Mouse (Mus musculus) CH12.LX (cell line): ENCODE measurements around the gene Tdrd3. TPM values are rescaled to one million over a fixed set of nuclear protein-coding genes. Genes with fewer than 3 reads are reported as not detected.

Experiments
- DNase-seq: peaks from one replicate; pipeline ENCODE4 v3.0.0-alpha.2; 2013; ENCODE audit errors: extremely low read depth
- H3K27ac ChIP-seq: 2 replicates; pipeline ENCODE4 v1.5.1; 2012; ENCODE audit warnings: low read depth, mild to moderate bottlenecking, control low read depth, moderate library complexity; ENCODE audit not compliant: insufficient read depth
- H3K27me3 ChIP-seq: replicated peaks from 2 replicates; pipeline ENCODE3; 2012; ENCODE audit warnings: inconsistent platforms
- H3K36me3 ChIP-seq, 2 experiments: replicated peaks in 1 of 2; 2 replicates each; pipeline versions ENCODE3 to v1.6.1; 2012; ENCODE audit warnings: inconsistent platforms in 1 of 2, low read length in 1 of 2, mild to moderate bottlenecking in 1 of 2, mixed read lengths in 1 of 2, moderate library complexity in 1 of 2; ENCODE audit not compliant: control insufficient read depth in 1 of 2, insufficient read depth in 1 of 2
- H3K4me1 ChIP-seq, 2 experiments: 2 replicates each; pipeline ENCODE4 v1.6.1; 2012; ENCODE audit warnings: inconsistent platforms in 1 of 2, moderate library complexity in 1 of 2; ENCODE audit not compliant: insufficient read depth in 2 of 2, control insufficient read depth in 1 of 2
- H3K4me2 ChIP-seq: 2 replicates; pipeline ENCODE4 v1.6.1; 2012; ENCODE audit warnings: low read depth, mild to moderate bottlenecking, control low read depth; ENCODE audit not compliant: poor library complexity, insufficient read depth, severe bottlenecking
- H3K4me3 ChIP-seq, 3 experiments: fragments of 150-350 bp in 1 of 3; sonication (generic) in 1 of 3; replicated peaks in 1 of 3; 2 replicates each; pipeline versions ENCODE3 to v1.5.1; 2011 to 2012; ENCODE audit warnings: low read depth in 2 of 3, low read length in 2 of 3, mild to moderate bottlenecking in 2 of 3, moderate library complexity in 2 of 3, control low read depth in 1 of 3, improper control_type of control experiment in 1 of 3, inconsistent platforms in 1 of 3, mixed read lengths in 1 of 3; ENCODE audit not compliant: poor library complexity in 1 of 3
- H3K79me2 ChIP-seq: replicated peaks from 2 replicates; pipeline ENCODE4 v1.6.1; 2012; ENCODE audit warnings: mild to moderate bottlenecking, moderate library complexity; ENCODE audit not compliant: control insufficient read depth, poor library complexity, insufficient read depth, severe bottlenecking; ENCODE audit errors: extremely low read depth
- H3K9ac ChIP-seq: 2 replicates; pipeline ENCODE4 v1.6.1; 2012; ENCODE audit warnings: low read depth, mild to moderate bottlenecking, control low read depth, moderate library complexity; ENCODE audit not compliant: insufficient read depth
- H3K9me3 ChIP-seq: replicated peaks from 2 replicates; pipeline ENCODE3; 2012; ENCODE audit warnings: low read length, inconsistent platforms, mixed read lengths
- CHD2 ChIP-seq: IDR thresholded peaks from 2 replicates; pipeline ENCODE4 v1.6.1; 2011; ENCODE audit warnings: low read length, improper control_type of control experiment
- CTCF ChIP-seq, 2 experiments: IDR thresholded peaks in 1 of 2; conservative IDR thresholded peaks in 1 of 2; 2 replicates each; pipeline ENCODE4 v1.5.1; 2011 to 2012; ENCODE audit warnings: low read depth in 2 of 2, low read length in 2 of 2, improper control_type of control experiment in 1 of 2, inconsistent platforms in 1 of 2, mild to moderate bottlenecking in 1 of 2, moderate library complexity in 1 of 2
- ELF1 ChIP-seq: IDR thresholded peaks from 2 replicates; pipeline ENCODE4 v1.6.1; 2014; ENCODE audit warnings: low read depth, mild to moderate bottlenecking, inconsistent platforms, low read length, improper control_type of control experiment
- ETS1 ChIP-seq: conservative IDR thresholded peaks from 2 replicates; pipeline ENCODE4 v1.6.1; 2012; ENCODE audit warnings: low read depth, mild to moderate bottlenecking, inconsistent platforms, low read length, improper control_type of control experiment, moderate library complexity
- HCFC1 ChIP-seq: IDR thresholded peaks from 2 replicates; pipeline ENCODE4 v1.6.1; 2012; ENCODE audit warnings: low read depth, mild to moderate bottlenecking, inconsistent platforms, low read length, improper control_type of control experiment
- IRF4 ChIP-seq: IDR thresholded peaks from 2 replicates; pipeline ENCODE4 v1.6.1; 2014; ENCODE audit warnings: low read depth, mild to moderate bottlenecking, inconsistent platforms, low read length, improper control_type of control experiment
- JUN ChIP-seq: IDR thresholded peaks from 2 replicates; pipeline ENCODE4 v1.6.1; 2011; ENCODE audit warnings: low read depth, mild to moderate bottlenecking, low read length, improper control_type of control experiment, moderate library complexity; ENCODE audit not compliant: insufficient read depth
- MAFK ChIP-seq: IDR thresholded peaks from 2 replicates; pipeline ENCODE4 v1.6.1; 2011; ENCODE audit warnings: low read length, improper control_type of control experiment; ENCODE audit not compliant: insufficient replicate concordance
- MAX ChIP-seq: IDR thresholded peaks from 2 replicates; pipeline ENCODE4 v1.6.1; 2011; ENCODE audit warnings: low read length, improper control_type of control experiment
- MAZ ChIP-seq: IDR thresholded peaks from 2 replicates; pipeline ENCODE4 v1.6.1; 2012; ENCODE audit warnings: low read depth, mild to moderate bottlenecking, inconsistent platforms, low read length, improper control_type of control experiment, moderate library complexity
- MXI1 ChIP-seq: IDR thresholded peaks from 2 replicates; pipeline ENCODE4 v1.6.1; 2011; ENCODE audit warnings: mild to moderate bottlenecking, low read depth, low read length, improper control_type of control experiment
- MYC ChIP-seq: IDR thresholded peaks from 2 replicates; pipeline ENCODE4 v1.6.1; 2011; ENCODE audit warnings: low read depth, mild to moderate bottlenecking, improper control_type of control experiment, low read length
- NELFE ChIP-seq: IDR thresholded peaks from 2 replicates; pipeline ENCODE4 v1.6.1; 2011; ENCODE audit warnings: low read depth, low read length, improper control_type of control experiment
- POLR2A ChIP-seq: IDR thresholded peaks from 2 replicates; pipeline ENCODE4 v1.6.1; 2011; ENCODE audit warnings: low read depth, mild to moderate bottlenecking, improper control_type of control experiment, low read length
- POLR2AphosphoS2 ChIP-seq: IDR thresholded peaks from 2 replicates; pipeline ENCODE4 v1.6.1; 2011; ENCODE audit warnings: low read depth, low read length, improper control_type of control experiment
- RAD21 ChIP-seq: IDR thresholded peaks from 2 replicates; pipeline ENCODE4 v1.6.1; 2011; ENCODE audit warnings: low read depth, mild to moderate bottlenecking, low read length, improper control_type of control experiment, moderate library complexity
- RCOR1 ChIP-seq: conservative IDR thresholded peaks from 2 replicates; pipeline ENCODE4 v1.6.1; 2012; ENCODE audit warnings: low read depth, mild to moderate bottlenecking, inconsistent platforms, low read length, improper control_type of control experiment
- USF2 ChIP-seq: conservative IDR thresholded peaks from 2 replicates; pipeline ENCODE4 v1.6.1; 2011; ENCODE audit warnings: low read depth, low read length, improper control_type of control experiment
- ZC3H11A ChIP-seq: IDR thresholded peaks from 2 replicates; pipeline ENCODE4 v1.6.1; 2012; ENCODE audit warnings: low read depth, mild to moderate bottlenecking, inconsistent platforms, low read length, improper control_type of control experiment
- ZMIZ1 ChIP-seq: IDR thresholded peaks from 2 replicates; pipeline ENCODE4 v1.6.1; 2012; ENCODE audit warnings: low read depth, mild to moderate bottlenecking, inconsistent platforms, low read length, improper control_type of control experiment
- dilution Hi-C: fragments of 300-500 bp; cut with MboI; formaldehyde crosslinking; loops from 2 replicates; pipeline ENCODE4 v1.14.3; 2020; ENCODE audit warnings: low sequenced_read_pairs; ENCODE audit not compliant: extremely low pct_unique_long_range_greater_than_20kb, extremely low pct_ligation_motif_present
- in situ Hi-C: fragments of 300-500 bp; cut with MboI; formaldehyde crosslinking; loops from 3 replicates; pipeline ENCODE4 v1.14.3; 2019; ENCODE audit warnings: low sequenced_read_pairs, low pct_ligation_motif_present, low pct_unique_long_range_greater_than_20kb, mixed read lengths
- polyA plus RNA-seq: library from polyadenylated mRNA; unstranded; fragments of >175 nt; gene quantifications from 2 replicates; pipeline ENCODE4 v1.2.1, GENCODE M21; 2012; ENCODE audit warnings: low read depth; ENCODE audit not compliant: insufficient read length
- total RNA-seq, 2 experiments: library from RNA; depleted of rRNA; stranded (reverse); fragments of 300-350 nt in 1 of 2; fragments of >200 nt in 1 of 2; gene quantifications; 2 replicates each; pipeline ENCODE4 v1.2.3; 2012 to 2014

The Tdrd3 gene
- total and polyA plus RNA-seq, 3 experiments = 6.5 to 12.8 (median 10.9) TPM

DNA sequence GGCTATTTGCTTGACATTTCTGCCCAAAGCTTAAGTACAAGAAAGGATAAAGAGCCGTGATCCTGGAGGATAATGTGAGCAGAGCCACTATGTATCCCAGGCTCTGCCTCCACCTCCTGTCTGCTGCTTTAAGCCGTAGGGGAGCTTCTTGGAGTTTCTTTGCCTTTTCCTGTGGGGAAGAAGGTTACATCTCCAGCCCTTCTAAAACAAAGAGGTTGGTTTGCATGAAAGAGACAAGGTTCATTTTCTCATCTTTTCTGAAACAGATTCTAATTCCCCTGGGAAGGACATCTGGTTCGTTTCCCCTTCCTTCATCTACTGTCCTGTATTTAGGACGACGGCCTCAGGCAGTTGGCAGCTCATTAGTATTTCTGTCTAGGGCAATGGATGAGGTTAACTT is 19.8 kb upstream of the Tdrd3 start:
- Histone ChIP-seq H3K4me3 (no peak overlapping the region), H3K36me3 (no peaks in the 10 kb centered on the region), H3K4me1 (peaks cover 0 to 6% of the 10 kb centered on the region in 2 experiments; a peak in 2 of 4 replicates), H3K9ac (no peak overlapping the region), H3K27ac (no peak overlapping the region), H3K9me3 (no peaks in the 10 kb centered on the region), H3K4me2 (no peak overlapping the region)
- DNase-seq = no peak
- TF ChIP-seq ELF1 = no peak
- TF ChIP-seq, all 38 proteins: peak for 0
- dilution Hi-C loops (no loop called here), in situ Hi-C loops (no loop called here)
- Histone ChIP-seq H3K79me2 (no peaks in the 10 kb centered on the region), H3K27me3 (no peaks in the 10 kb centered on the region)

DNA sequence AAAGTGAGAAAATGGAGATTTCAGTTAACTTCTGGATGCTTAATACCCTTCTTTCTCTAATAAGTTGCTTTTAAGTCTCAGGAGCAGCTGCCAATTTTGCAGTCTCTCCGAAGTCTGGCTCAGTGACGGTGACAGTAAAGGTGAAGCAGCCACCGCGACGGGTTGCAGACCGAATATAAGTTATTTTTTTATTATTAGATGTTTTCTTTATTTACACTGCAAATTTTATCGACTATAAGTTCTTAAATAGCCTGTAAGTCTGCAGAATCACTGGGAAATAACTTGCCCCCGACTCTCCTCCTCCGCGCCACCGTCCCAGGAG is 992 bp upstream of the Tdrd3 start:
- peak overlapping the region; percentile 98 for H3K4me2 ChIP-seq
- no peak for TF ChIP-seq CTCF (conservative IDR thresholded peaks at IDR 0.05 in 1 of 2, IDR thresholded peaks at IDR 0.05 in 1 of 2; ENCODE audit: low read depth in 2 of 2, low read length in 2 of 2)
- no peak for TF ChIP-seq MXI1
- TF ChIP-seq CHD2 = no peak
- no peak for TF ChIP-seq HCFC1
- TF ChIP-seq RAD21 = no peak
- TF ChIP-seq ZMIZ1 = no peak
- TF ChIP-seq JUN = no peak
- TF ChIP-seq MAFK = no peak
- no peak for TF ChIP-seq ETS1
- no peak for TF ChIP-seq RCOR1
- TF ChIP-seq MAZ = 0 out of 2 replicates have a peak, but pooled peaks have one; percentile 51
- TF ChIP-seq NELFE = peak; percentile 87; the same call in 1 of the 2 replicates
- no peak for TF ChIP-seq IRF4
- no peak for TF ChIP-seq USF2
- TF ChIP-seq MYC = no peak
- no peak for TF ChIP-seq ZC3H11A
- TF ChIP-seq MAX = no peak
- TF ChIP-seq POLR2AphosphoS2 = no peak
- TF ChIP-seq POLR2A = peak; percentile 76; the same call in 1 of the 2 replicates
- H3K4me3 ChIP-seq = peak overlapping the region; percentile 63 to 86 (median 78)
- H3K9ac ChIP-seq = peak overlapping the region; percentile 74; the same call in 1 of the 2 replicates
- no peaks in the 10 kb centered on the region for H3K27me3 ChIP-seq
- H3K79me2 ChIP-seq = peaks cover 10% of the 10 kb centered on the region
- dilution Hi-C loops (no loop called here), in situ Hi-C loops (loop anchor here (25.0 kb wide), 1 partner anchor 303 kb away; no protein-coding TSS in a partner anchor)
- no peak for DNase-seq
- no peaks in the 10 kb centered on the region for H3K36me3 ChIP-seq
- H3K9me3 ChIP-seq = no peaks in the 10 kb centered on the region
- H3K4me1 ChIP-seq = peaks cover 0 to 11% of the 10 kb centered on the region in 2 experiments; a peak in 2 of 4 replicates
- no peak overlapping the region for H3K27ac ChIP-seq
